Mouse (Mus musculus) left cerebral cortex, adult 8-10 months (tissue): ENCODE measurements at regions not wholly inside any gene's neighbourhood (a gene's known extent, or its start where the extent isn't known, plus 50 kb on each side); places are given as distances from the start of the nearest gene placed in this dataset.

ENCODE experiments used
- DNase-seq, 2 experiments: peaks; one replicate each; pipeline ENCODE4 v3.0.0; 2022; ENCODE audit warnings: low spot score in 2 of 2

DNA sequence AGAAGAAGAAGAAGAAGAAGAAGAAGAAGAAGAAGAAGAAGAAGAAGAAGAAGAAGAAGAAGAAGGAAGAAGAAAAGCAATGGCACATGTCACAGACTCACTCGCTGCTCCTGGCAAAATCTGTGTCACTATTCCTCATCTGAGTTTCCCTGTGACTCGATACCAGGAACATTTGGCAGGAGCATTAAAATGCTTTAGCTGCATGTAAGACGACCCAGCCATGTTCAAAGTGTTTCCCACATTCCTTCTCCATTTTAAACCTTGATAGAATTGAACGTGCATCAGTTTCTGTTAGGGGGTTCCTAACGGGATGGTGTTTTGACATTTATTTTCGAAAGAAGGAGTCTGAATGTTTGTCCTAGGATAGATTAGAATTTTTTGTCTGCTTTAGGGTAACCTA, 51.2 kb upstream of the Pja2 start:
- no peak for DNase-seq

DNA sequence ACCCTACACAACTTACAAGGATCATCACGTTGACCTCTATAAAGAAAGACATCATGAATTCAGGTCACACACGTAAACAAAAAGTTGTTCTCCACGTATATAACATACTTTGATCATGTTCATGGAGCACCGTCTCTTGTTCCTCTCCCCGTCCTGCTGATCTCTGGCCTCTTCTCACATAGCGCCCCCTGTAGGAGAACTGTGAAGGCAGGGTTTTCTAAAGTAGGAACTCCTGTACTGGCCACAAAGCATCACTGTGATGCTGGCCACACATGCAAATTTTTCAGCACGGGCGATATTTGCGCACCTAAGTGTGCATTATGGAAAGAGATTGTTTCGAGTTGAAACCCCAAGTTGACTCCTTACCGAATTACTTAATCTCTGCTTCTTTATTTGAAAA, 51.9 kb upstream of the Pja2 start:
- DNase-seq, result no peak

DNA sequence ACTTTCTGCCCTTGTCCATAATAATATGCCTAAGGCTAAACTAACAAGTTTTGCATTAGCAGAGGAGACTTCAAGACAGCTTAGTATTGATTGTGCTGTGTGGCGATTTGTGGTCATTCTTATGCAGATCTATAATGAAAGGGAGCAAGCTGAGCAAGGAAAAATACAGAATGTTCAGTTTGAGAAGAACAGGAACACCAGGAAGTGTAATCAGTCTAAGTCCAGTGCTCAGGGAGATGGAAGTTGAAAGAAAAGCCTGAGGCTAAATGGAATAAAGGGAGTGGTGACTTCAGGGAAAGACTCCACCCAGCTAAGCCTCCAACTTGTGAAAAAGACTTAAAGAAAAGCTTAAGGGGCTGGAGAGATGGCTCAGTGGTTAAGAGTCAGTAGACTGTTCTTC, 58.6 kb upstream of the Pja2 start:
- DNase-seq, result no peak

DNA sequence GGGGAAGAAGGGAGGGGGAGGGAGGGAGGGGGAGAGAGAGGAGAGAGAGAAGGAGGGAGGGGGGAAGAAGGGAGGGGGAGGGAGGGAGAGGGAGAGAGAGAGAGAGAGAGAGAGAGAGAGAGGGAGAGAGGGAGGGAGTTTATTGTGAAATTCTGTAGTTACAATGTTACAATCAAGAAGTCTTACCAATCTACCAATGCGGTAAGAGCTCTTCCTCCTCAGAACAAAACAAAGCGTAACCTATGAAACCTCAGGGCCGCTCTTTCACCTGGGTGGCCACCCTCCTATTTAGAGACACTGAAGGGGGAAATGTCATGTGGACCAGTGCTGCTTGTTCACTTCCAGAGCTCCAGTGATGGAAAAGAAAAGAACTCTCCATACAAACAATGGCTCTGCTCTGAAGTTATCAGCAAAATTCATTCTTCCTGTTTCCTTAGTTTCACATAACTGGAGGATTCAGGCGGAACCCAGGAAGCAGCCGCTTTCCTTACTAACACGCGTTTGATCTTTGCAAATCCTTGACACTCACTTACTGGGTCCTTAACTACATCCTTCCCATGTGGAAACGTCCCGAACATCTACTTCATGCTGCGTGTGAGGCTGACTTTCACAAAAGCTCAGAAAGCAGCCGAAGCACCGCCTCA, 65.7 kb upstream of the Pja2 start:
- DNase-seq, result no peak

DNA sequence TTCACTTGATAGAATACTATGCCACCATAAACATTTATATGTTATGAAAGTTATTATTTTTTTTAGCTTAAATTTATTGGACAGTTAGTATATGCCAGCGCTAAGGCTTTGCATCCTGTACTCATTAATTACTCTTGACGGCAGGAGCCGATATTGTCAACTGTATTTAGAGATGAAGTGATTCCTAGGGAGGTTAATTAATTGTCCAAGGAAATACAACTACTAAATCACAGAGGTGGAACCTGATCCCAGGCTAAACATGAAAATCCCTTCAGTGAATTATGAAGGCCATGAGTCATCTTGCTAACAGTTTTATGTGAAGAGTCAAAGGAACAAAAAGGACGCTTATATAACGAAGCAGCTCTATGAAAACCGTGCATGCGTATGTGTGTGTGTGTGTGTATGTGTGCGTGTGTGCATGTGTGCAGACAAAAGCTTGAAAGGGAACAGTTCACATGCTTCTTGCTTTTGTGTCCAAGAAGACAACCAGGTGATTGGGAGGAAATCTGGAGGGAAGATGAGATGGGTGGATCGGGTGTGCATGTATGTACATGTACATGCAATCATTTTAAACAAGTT, 66.5 kb upstream of the Pja2 start:
- DNase-seq, result no peak

DNA sequence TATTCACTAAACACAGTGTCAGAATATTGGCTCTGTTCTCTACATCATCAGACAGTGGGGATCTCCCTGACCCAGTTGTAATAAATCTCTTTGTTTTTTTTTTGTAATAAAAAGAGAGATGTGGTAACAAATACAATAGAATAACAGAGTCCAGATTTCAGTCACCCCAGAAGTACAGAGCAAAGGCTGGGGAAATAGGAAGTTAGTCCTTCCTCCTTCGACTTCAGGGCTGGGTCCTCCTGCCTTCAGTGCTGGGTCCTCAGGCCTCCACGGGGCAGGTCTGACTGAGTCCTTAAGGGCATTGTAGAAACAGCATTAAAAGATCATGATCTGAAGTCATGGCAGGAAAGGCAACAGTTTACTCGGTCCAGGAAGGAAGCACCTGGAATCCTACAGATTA, 67.0 kb upstream of the Pja2 start:
- DNase-seq, result no peak

DNA sequence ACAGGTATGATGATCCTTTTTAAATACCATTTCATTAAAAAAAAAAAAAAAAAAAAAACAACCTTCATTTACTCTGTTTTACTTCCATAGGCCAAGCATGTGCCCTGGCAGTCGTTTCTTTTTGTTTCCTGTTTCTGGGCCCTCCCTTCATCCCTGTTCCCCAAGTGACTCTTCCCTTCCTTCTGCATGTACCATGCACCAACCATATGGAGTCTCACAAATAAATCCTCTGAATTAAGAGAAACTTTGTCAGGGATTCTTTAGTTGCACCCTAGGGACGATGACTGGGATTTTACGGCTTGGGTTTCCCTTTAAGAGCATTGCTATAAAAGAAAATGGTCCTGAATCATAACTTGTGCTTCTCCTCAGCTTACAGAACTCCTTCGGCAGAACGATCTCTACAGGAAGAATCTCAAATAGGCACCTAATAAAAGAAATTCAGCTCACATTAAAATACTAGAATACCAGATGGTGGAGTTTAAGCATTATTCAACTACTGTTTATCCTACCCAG, 75.1 kb upstream of the Pja2 start:
- DNase-seq, result no peak

DNA sequence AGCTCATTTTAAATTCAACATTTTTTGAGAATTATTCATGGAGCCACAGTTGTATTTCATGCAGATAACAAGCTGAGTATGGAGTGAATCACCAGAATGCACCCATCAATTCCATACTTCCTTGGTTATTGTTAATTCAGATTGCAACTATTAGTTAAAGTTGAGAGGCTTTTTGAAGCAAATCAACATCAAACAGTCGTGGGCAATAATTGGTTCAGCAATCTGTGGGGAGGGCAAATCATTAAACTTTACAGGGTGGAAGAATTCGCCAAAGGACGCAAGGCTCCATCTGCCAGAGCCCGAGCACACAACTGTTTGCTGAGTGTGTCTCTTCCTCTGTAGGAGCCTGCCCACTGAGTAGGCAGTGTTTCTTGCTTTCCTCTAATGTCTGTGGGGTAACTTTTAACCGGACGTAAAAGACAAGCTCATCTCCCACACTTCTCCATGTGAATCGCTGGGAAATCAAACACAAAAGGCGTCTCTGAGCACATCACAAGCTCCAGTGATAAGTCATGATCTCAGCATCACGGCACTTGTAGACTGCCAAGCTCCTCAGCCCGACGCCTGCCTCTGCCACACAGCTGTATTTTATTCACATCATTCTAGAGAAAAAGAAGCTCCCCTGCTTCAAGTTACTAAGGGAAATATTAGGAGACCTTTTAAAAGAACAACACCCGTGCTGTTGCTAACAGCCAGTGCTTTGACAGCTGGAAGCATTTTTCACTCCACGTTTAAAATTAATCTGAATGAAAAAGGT, 75.7 kb upstream of the Pja2 start:
- peak; percentile 5 to 11 for DNase-seq

DNA sequence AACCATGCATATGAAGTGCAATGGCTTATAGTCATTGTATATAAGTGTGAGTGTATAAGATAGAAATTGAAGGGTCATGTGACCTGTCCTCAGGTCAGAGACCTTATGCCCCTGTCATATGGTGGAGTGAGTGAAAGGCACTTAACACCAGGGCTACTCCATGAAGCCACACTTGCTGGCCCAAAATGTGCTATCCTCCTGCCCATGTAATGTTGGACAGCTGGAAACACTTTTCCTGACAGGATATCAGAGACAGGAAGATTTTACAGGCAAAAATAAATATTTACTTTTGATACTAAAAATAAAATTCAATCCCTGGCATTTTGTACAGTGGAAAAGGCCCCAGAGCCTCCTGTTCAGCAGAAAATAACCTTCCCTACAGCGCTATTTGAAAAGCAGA, 94.1 kb upstream of the Pja2 start:
- no peak for DNase-seq

DNA sequence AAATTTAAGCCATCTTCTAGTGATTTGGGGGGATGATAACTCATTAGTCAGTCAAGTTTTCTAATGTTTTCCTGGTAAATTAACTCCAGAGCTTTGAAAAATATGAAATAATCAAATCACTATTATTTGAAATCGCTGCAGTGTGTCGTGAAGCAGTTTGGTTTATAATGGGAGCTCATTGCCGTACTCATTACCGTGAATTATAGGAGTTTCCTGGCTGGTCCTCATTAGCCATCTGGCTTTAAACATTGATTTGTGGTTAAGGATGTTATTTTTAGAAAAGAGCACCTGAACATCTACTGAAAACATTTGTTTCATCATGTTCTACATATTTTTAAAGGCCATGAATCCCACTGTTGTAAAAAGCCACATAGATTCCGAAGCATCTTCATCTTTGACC, 94.8 kb upstream of the Pja2 start:
- no peak for DNase-seq

DNA sequence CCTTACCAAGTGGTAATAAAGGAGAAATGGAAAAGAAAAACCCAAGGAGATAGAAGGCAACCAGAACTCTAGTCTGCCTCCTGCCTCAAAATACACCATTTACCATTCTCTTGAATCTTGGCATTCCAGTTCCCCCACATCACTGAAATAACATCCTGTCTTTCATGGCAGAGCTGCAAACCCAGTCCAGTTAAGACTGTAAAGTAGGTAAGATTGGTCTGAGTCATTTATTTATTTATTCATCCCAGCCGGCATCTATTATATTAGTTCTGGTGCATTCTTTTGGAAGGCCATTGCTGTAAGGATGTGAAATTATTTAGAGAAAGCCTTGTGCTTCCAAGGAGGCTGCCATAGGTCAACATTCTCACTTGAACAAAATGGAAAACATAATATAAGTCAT, 107.9 kb upstream of the Pja2 start:
- no peak for DNase-seq

DNA sequence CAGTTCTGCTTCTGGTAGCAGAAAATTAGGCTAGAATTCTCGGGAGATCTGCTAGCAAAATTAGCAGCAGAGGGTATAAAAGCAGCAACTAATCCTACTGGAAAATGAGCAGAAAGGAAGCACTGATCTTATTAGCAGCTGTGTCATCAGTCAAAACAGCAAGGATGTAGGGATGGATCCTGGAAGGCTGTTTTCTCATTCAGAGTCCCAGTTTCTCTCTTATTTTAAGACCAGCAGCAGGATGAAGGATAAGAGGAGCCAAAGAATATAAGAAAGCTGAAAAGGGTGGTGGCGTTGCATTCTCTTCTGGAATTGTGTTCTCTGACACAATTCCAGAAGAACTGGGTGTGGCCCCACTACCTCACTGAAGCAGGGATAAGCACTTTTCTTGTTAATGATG, 123.0 kb upstream of the Pja2 start:
- DNase-seq, result no peak

DNA sequence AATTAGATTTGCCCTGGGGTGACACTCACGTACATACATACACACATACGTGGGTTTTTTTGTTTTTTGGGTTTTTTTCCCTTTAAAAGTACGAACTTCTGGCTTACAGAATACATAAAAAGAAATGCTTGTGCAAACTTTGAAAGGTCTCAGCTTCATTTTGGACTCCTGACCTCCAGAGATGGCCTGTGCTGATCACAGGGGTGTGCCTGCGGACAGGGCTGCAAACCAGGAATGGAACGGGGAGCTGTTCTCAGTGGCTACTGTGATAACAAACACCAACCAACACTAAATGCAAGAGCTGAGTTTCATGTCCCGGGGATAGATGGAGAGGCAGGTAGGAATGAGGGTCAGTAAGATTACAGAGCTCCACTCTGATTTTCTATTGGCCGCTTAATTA, 134.3 kb upstream of the Man2a1 start:
- no peak for DNase-seq

DNA sequence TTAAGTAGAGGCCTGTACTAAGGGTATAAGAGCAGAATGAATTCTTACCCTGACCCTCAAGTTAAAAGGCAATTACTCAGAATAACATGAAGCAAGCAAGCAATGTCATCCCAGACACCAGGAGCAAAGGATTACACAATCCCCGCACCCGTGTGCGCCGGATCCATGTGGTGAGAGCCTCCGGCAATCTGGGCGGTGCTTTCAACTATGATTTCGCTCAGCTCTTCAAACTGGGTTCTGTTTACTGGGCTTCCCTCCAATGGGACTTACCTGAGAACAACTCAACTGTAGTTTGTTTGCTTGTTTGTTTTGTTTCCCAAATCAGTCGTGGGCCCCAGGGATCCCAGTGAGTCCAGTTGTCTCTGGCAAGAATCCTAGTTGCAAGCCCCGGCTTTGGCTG, 133.8 kb upstream of the Man2a1 start:
- no peak for DNase-seq

DNA sequence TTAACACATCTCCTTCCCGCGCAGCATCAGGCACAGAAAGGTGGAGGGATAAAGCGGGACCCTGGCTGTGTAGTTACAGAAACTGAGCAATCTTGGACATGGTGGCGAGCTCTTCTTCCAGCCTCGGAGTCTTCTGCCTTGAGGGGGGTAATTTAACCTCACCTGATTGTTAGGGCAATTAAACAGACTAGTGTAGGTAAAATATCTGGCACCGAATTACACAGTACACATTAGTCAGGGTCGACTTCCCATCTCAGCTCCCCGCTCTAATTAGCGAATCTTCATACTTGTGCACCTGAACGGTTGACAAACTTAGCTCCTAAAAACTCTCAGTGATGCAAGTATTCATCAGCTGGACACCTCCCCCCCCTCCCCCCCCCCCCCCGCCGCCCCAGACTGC, 133.2 kb upstream of the Man2a1 start:
- DNase-seq, result no peak

DNA sequence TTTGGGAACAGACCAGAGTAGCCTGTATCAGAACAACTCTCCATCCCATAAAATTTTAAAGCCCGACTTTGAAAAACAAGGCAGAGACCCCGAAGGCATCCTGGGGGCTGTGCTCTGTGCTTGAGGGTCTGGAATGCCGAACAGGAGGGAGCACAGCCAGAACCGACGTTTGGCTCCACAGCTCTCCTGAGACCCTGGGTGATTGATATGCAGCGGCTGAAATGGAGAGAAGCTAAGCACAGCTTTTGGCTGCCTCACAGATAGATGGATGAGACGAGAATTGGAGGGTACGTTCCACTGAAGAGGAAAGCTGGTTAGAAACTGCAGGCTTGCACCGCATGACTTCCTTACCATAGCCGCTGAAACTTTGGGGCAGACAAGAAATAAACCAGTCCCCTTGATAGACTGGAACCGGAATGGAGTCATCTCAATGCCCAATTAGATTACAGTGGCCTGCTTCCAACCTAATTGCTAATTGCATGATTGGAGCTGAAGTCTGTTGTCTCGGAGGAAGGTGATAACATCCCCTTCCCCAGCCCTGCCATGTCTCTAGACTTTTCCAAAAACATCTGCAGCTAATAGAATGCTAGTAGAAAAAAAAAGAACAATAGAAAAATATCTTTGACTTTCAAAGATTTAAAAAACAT, 130.7 kb upstream of the Man2a1 start:
- no peak for DNase-seq

DNA sequence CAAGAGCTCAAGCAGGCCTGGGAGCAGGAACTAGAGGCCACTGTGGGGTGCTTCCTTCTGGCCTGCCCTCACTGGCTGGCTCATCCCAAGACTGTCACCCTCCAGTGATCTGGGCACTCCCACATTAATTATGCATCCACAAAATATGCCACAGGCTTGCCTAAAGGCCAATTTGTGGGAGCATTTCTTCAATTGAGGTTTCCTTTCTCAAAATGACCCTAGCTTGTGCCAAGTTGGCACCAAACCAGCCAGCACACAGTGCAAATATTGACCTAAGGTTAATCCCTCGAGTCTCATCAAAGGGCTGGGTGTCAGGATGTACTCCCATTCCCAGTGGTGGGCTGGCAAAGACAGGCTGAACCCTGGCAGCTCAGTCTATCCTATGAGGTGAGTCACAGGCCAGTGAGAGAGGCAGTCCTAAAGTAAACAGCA, 119.9 kb upstream of the Man2a1 start:
- no peak for DNase-seq

DNA sequence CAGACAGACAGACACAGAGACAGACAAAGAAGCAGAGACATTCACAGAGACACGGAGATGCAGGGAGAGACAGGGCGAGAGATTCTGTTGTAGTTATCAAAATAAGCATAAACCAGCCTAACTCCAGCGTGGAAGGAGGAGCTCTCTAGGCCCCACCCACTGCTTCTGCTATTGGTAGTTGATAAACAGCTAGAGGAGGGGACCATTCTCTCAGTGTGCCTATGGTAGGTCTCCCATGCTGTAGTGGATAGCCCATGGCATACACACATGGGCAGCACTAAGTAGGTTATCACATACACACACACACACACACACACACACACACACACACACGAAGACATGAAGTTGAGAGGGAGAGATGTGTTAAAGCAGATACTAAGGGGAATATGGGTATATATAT, 115.7 kb upstream of the Man2a1 start:
- DNase-seq, result no peak

DNA sequence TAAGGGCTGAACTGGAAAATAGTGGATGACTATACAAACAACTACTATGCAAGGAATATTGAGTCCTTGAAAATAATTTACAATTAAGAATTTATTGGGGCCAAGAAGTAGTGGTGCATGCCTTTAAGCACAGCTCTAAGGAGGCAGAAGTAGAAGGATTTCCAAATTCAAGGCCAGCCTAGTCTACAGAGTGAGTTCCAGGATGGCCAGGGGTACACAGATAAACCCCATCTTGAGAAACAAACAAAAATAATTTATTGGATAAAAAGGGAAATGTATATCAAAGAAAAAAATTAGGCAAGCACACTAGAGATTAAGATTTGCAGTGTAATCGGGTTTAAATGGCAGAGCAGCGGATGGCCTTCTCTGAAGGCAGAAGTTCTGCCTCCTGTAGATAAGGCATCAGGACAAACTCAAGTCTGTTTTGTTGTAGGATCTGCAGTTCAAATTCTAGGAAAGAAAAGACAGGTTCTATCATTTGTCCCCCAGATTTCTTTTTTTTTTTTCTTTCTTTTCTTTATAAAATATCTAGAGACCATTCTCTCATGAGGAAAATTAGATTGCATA, 110.7 kb upstream of the Man2a1 start:
- no peak for DNase-seq

DNA sequence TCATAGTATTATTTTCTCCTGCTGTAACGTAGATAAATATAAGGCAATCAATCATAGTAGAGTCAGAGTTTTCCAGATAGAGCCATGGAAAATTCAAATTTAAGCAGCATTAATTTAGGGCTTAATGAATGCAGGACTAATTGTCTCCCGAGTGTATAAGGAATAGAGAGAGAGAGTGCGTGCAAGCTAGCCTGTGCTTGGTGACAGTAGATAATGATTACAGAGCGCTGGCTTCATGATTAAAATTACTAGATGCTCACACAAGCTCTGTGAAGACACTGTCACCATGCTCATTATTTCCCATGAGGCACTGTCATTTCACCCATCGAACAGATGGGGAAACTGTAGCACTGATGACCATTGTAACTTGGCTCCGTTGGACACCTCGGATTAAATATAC, 109.9 kb upstream of the Man2a1 start:
- DNase-seq, result no peak

DNA sequence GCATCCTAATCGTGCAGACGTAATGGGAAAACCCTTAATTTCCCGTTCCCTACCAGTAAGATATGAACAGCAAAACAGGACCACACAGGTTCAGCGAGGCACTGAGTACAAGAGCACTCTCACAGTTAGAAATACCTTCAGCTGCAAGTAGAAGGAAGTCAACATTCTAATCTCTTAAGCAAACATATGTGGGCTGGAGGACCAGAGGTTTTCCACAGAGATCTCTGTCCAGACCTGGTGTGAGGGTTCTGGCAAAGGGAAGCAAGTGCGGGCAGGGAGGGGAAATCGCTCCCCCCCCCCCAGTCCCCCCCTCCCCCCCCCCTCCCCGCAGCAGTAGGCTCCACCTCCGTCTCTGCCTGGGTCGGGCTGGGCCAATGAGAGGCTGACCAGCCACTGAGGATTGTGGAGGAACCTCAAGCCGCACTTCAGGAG, 108.6 kb upstream of the Man2a1 start:
- DNase-seq, result no peak
